Mouse (Mus musculus) gonadal fat pad, adult 2 months (tissue): ENCODE data around the gene Gm49354. TPM values are rescaled to one million over a fixed set of nuclear protein-coding genes. Genes with fewer than 3 reads are reported as not detected.
"Not testable (repeated sequence)": the region's sequence is repeated elsewhere in the genome, so short reads cannot be mapped to it uniquely, and the experiment has no call there.

Source experiments
- DNase-seq: peaks from one replicate; pipeline ENCODE4 v3.0.0-alpha.2; 2012; ENCODE audit warnings: low read depth
- polyA plus RNA-seq: library from polyadenylated mRNA; depleted of rRNA; stranded (reverse); fragments of >200 nt; gene quantifications from 2 replicates; pipeline ENCODE4 v1.2.3, GENCODE M21; 2012; rRNA removed

Gene Gm49354
- polyA plus RNA-seq = not detected in 2 replicates

DNA sequence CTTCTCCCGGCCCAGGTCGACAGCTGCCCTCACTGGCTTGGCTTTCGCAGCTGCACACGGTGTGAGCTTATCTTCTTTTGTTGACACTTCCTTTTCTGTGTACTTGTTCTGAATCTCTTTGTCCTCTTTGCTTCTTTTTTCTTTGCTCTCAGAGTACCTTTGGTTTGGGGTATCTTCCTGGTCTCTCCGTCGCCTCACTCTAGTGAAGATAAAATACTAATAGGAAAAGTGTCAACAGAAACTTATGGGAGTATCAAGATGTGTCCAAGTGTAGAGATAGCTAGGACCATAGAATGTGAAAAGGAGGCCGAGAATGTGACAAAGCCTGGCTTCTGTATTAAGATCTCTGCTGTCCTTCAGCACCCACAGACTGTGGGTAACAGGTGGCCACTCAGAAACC is at the start of gene Gm49354:
TSS of gene Gm49354 (minus strand) at position 101 of the 400 bp plus-strand sequence.
- DNase-seq = no peak

DNA sequence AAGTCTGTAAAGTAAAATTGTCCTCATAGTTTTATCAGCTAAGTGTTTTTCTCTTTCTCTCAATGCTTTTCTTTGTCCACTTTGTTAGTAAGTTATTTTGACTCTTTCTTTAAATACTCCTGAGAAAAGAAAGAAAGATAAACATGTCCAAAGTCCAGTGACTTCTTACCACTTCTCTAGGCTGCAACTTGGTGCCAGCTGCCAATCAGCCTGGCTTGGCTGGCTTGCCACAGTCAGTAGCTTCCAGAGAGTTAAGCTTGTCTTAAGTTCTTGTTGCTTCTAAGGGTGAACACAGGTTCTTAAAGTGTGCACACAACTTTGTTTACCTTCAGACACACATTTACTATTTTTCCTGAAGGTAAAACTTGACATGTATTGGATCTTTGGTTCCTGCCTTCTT is 43.9 kb upstream of the Gm49354 start:
- no peak for DNase-seq

DNA sequence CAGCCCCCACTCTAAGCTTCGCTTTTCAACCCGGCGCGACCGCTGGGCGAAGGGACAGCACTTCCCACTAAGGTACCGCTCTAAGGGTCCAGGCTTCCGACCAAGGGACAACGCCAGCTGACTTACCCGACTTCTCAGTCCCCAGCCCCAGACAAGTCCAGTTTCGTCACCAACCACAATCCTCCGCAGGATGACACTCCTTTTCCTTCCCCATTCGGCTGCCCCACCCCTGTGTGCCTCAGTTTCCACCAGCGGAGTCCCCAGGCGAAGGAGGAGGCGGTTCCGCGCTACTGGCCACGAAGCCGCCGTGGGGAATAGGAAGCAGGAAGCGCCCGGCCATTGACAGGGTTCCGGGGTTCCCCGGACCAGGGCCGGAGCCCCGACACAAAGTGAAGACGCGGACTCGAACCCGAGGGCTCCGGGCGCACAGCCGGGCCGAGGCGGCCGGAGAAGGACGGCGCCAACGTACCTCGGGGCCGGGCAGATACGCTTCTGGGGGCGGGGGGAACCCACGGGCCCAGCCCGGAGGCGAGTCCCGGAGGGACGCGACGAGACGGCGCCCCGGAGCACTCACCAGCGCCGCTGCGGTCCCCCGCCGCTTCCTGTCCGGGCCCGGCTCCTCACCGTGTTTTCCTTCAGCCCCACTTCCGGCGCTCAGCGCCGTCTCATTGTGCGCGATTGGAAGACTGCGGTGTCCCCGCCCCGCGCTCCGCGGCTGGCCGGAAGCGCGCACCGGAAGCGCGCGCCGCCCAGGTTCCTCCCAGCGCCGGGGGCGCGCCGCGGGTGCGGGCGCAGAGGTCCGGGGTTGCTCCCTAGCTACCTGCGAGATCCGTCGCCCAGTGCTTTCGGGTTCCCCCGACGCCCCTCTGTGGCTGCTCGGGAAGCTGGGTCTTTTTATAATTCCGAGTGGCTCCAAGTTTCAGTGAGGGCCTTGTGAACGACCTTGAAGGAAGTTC is 40.7 kb upstream of the Gm49354 start, which contains the start of gene Tut7:
TSS of gene Tut7 (minus strand) at position 641 of the 956 bp plus-strand sequence.
- DNase-seq = no peak

DNA sequence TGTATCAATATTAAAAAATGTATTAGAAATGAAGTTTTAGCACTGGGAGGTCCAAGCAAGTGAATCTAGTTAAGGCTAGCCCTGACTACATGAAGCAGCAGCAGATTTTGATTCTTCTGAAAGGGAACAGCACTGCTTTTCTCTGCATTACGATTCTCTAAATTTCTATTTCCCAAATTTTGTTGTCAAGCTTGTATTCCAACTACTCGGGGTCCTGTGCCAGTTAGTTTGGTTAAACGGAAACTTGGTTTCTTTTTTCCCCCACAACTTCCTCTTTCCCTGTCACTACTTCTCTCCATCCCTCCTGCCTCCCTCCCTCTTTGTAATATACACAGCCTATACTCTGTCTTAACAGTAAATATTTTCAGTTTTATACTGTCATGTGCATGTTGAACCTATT is 38.8 kb upstream of the Gm49354 start:
- DNase-seq = no peak

DNA sequence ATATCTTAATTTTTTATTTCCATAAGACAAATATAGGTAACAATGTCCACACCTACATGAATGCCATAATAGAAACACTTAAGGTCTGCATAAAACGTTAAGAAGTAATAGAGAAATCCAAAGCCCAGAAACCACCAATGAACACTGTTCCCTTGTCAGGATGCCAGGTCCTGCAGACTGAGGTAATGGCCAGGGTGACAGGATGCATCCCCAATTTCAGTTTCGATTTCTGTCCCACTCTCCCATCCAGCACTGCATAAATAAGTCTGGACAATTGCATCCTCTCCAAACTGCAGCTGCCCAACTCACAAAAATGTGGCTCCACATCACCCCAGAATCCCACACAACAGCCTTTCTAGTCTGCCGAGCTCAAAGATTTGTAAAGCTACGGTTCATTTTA is 38.1 kb upstream of the Gm49354 start:
- DNase-seq = no peak

DNA sequence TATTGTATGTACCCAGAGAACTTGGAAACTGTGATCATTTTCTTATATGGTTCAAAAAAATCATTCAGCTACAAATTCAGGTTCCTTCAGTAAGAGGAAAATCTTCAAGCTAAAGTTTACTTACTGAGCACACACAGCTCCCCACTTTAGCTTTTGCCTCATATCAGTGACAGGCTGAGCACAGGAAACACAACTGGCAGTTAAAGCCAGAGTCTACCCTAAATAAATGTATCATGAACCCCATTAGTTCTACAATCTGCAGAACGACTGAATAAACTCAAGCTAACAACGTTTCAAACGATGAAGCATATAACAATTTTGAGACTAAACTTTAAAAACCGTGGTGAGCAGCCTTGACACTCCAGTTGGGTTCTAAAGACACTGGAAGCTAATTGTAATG is 35.3 kb upstream of the Gm49354 start:
- no peak for DNase-seq

DNA sequence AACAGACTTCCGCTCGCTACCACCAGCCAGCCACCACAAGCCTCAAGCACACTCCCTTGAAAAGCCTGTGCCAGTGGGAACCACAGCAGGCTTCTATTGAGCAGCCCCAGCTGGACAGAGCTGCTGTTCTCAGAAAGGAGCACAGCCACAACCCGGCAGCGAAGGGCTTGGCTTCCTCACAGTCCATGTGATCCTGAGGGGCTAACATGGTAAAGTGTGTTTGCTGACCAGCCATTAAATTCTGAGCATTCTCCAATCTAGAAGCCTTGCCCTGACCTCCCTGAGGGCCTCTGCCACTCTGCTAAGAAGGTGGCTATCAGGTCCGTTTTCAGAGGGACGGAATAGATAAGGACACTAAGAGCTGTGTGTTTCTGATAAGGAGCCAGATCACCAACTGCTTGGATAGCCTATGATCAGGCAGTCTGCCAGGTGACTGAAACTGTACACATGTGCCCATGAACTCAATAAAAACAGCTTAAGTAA is 32.1 kb upstream of the Gm49354 start:
- DNase-seq = no peak

DNA sequence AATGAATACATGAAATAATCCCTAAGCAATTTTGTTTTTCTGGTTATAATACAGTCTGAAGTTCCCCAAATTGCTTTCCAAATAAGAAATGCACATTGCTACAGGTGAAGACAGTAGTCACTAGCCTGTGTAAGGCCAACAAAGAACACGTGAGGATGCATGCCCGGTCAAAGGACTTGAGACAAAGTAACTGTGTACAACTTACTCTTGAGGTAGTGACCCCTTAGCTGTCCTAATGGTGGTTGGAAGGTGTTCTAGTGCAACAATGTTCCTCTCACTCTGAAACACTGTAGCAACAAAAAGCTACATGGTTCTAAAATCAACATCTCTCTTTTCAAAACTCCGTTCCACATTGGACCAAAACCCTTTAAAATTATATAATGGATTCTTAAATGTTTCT is 29.5 kb upstream of the Gm49354 start:
- DNase-seq = no peak

DNA sequence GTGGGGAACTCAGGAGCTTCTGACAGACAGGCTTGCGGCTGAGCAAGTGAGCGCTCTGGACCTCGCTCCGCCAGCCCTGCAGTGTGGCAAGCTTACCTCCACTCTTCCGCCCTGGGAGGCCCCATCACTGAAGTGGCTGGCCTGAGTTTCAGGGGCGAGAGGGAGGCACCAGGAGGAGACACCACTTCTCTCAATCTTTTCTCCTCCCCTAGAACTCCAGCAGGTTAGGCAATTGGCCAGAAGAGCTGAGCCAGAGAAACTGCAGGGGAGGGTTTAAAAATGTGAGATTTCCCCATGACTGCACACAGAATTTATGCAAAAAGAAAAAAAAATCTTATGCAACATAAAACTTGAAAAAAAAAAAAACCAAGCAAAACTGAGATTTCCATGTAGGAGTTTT is 19.0 kb upstream of the Gm49354 start:
- DNase-seq = no peak

DNA sequence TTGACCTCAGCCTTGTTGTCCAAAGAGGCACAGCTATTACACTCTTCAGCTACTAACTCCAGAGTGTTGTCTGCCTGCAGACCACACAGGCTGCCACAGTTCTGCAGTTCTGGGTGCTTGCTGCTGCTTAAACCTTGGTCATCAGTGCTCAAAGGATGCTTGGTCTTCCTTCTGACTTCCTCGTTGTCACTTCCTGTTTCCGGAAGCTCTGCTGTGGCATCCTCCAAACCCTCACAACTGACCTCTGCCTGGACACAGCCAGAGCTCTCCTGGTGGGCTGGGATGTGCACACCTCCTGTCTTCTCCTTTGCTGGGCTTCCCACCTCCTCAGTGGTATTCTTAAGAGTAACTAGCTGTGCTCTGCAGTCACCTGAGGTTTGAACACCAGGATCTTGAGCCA is 18.0 kb upstream of the Gm49354 start:
- DNase-seq = no peak

DNA sequence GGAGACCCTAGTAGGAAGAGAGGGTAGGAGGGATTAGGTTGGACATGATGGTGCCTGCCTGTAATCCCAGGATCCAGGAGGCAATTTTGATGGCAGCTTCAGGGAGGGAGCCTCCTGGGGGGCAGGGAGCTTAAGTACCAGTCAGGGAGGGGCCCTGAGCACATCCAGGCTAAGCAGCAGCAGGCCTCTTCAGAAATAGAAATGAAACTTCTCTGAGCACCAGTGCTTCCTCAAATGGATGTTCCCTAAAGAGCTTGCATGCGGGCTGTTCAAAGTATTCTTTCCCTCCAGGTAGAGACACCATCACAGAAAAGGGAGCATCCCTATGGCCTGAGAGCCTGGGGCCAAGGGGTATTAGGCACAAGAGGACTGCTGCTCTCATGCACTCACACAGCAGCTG is 16.3 kb upstream of the Gm49354 start:
- no peak for DNase-seq

DNA sequence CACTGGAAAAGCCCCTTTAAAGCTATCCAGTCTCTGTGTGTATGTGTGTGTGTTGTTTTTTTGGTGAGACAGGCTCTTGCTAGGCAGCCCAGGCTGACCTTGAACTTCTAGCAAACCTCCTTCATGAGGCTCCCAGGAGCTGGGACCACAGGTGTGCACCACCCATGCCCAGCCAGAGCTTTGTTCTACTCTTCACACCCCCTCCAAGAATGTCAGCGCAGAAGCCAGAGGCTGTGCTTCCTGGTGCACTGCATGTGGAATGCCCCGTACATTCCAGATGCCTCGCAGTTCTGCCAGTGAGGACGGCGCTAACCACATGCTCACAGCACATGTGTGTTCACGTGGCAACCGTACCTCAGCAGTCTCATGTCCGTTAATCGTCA is 14.4 kb upstream of the Gm49354 start:
- DNase-seq = no peak

DNA sequence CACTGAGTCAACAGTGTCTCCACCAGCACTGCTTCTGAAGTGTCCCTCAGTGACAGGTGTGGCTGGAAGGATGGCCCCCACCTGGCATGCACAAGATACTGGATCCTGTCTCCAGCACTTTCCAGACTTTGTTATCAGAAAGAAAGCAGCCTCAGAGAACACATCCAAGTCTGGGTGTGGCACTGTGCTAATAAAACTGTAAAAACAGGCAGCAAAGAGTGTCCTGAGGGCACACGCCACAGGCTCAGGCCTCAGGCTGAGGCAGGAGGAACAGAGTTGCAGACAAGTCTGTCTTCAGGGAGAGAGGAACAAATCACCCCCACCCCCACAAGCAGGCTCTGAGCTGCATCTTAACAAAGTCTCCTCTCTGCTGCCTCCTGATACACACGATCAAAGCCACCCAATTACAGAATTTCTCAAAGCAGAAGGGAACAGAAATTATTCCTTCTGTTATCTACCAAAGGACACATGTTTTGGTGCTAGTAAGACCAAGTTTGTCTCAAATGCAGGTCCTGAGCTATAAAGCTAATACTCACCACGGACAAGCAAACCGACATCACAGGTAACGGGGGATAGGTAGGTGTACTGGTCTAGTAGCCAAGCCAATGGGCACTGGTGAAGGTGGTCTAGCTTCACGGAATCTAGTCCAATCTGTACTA is 13.9 kb upstream of the Gm49354 start:
- no peak for DNase-seq

DNA sequence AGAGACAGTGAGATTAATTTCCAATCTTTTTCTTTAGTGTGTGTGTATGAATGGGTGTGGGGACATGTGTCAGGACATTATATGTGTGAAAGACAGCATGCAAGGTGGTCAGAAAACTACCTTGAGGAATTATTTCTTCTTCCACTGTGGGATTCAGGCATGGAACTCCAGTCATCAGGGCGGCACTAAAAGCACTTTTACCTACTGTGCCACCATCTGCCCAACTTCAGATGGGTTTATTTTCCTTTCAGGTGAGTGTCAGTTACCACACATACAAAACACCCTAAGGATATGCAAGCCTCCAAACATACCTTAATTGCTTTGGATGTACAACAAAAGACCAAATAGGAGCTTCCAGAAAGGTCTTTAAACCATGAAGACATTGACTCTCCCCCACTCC is 12.7 kb upstream of the Gm49354 start:
- DNase-seq = no peak

DNA sequence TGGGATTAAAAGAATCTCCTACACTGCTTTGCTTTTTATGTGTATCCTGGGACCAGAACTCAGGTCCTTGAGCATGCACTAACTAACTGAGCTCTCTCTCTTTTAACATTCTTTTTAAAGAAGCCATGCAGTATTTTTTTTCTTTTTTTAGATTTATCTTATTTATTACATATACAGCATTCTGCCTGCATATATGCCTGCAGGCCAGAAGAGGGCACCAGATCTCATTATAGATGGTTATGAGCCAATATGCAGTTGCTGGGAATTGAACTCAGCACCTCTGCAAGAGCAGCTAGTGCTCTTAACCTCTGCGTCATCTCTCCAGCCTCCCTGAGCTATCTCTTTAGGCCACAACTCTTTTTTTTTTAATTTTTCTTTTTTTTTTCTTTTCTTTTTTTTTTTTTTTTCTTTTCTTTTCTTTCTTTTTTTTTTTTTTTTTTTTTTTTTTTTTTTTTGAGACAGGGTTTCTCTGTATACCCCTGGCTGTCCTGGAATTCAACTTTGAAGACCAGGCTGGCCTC is 2.2 kb downstream of the Gm49354 start:
- not testable (repeated sequence) for DNase-seq

DNA sequence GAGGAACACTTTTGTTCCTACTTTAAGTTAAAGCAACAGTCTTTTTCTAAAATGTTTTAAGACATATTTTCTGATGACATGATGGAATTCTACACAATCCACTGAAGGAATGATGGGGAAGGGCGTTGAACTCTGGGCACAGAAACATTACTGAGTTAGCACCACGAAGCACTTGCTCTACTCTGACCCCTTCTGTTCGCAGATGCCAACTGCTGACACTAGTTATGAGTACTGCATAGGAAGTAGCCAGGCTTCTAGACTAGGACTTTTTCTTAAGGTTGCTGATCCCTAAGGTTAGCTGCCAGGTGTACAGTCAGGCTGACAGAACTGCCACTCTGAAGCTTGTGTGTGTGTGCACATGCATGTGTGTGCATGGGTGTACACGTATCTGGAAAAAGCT is 2.8 kb downstream of the Gm49354 start:
- no peak for DNase-seq

DNA sequence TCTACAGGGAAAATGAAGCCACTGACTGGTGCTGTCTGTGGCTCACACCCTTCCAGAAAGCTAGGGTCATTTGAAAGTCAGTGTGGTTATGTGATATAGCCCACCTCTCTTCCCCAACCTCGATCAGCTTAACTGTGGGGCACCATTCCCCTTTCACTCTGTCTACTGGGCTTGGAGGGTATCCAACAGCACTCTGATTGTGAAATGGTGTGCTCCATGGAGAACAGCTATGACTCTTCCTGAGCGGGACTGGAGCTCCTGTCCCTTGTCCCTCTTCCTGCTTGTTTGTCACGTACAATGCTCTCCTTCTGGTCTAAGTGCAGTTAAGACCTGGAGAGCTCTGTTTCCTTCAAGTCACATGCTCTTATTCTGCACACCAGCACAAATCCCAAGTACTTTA is 6.9 kb downstream of the Gm49354 start:
- DNase-seq = no peak

DNA sequence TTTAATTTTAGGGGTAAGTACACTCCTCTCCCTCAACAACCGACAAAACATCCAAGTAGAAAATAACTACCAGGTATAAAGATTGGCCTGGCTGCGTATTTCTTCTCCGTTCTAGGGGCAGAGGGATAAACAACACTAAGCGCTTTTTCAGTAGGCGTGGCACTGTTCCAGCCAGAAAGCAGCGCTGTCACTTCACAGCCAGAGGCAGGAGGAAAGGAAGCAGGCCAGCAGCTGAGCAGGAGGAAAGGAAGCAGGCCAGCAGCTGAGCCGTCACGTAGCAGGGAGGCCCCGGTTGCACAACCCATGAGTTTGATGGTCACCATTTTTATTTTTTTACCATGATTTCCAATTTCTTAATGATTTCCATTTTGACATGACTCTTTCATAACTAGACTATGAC is 10.8 kb downstream of the Gm49354 start:
- DNase-seq = no peak

DNA sequence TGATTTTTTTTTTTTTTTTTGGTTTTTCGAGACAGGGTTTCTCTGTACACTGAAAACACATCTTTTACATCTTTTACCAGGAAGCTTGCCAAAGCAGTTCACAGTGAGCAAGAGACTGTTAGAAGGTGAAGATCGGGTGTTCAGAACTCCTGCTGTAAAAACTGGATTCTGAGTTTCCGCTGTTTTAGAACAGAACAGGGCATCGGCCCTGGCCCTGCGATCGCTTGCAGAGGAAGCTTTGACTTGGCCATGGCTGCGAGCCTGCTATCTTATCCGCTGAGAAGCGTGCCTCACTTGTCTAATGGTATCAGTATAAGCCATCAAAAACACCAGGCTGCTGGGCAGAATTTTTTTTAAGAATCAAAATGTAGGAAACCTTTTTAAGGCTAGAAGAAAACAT is 11.2 kb downstream of the Gm49354 start:
- no peak for DNase-seq

DNA sequence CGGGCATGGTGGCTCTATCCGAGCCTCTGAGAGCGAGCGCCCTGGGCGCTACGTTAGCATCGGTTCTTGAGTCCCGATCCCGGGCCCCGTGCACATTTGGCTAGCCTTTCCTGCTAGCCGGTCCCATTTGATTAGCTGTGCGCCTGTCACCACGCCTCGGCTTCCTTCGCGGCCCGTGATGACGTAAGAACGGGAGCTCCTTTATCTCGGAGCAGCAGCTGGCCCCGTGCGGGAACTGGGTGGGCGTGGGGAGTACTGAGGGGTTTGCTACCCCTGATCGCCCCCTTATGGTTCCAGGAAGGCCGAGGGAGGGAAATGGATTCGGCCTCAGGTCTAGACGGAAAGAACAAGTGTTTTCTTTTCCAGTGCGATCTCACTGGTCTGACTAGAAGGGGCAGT is 11.9 kb downstream of the Gm49354 start:
- no peak for DNase-seq

DNA sequence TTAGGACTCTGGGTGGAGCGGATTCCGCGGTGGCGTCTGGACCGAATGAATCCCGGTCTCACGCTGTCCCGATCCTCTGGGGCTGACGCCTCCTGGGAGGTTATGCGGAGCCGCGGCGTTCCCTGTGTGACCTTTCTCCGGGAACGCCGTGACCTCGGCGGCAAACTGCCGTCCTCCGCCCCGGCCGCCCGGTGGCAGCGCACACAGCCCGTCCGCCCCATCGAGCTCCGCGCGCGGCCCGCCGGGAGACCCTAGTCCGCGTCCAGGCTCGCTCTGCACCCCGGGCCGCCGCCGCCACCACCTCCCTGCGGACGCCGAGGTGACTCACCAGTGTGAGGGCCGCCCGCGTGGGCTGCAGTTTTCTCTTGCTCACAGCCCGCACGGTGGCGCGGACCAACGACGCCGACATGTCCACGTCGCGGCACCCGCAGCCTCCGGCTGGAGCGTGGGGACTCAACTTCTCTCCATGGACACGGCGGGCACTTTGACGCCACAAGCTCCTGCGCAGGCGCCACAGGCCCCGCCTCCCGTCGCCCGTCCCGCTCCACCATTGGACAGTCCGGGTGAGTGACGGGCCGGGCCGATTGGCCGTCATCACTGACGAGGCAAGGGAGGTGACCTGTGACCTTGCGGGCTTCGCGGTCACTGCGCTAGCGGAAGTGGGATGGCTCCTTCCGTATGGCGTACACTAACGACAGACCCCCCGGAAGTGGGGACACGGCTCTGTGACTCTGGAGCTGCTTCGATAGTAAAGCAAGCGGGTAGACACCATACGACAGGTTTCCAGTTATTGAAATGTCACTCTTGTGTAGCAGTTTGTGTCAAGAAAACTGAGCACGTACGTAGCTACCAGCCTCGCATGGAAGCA is 12.5 kb downstream of the Gm49354 start, which contains the start of gene Isca1:
TSS of gene Isca1 (minus strand) at position 515 of the 868 bp plus-strand sequence.
- peak; percentile 75 for DNase-seq

DNA sequence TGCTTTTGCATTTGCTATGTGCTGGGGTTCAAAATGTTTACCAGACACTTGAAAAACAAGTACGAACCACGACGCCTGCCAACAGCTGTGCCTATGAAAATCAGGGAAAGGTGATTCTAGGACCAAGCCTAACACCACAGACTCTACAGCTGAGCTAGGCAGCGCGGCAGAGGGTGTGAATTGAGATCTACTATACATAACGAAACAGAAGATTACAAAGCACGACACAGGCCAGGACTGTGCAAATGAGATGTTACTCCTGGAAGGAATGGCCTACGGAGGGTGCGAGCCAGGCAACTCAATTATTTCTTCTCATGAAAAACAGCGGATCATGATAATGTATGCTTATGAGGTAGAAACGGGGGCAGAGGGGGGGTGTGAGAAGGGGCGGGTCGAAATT is 13.5 kb downstream of the Gm49354 start:
- DNase-seq = no peak
